Mouse (Mus musculus) layer of hippocampus, adult 11-12 months (tissue): ENCODE results near the gene Ralgapa1.
"Not testable (repeated sequence)": the region's sequence is repeated elsewhere in the genome, so short reads cannot be mapped to it uniquely, and the experiment has no call there.

Experiments used
- DNase-seq: peaks from one replicate; pipeline ENCODE4 v3.0.0; 2022; ENCODE audit warnings: low spot score

The Ralgapa1 gene

GRCm38 (mm10) chr12:55598887-55599561 is 221.9 kb downstream of the Ralgapa1 start, which contains the start of gene Insm2:
Gene Insm2 (plus strand): TSS chr12:55599427.
- no peak for DNase-seq

GRCm38 (mm10) chr12:55598537-55598886 is 222.5 kb downstream of the Ralgapa1 start:
- DNase-seq: no peak

GRCm38 (mm10) chr12:55586936-55587335 is 234.0 kb downstream of the Ralgapa1 start:
- DNase-seq: not testable (repeated sequence)

- no peak for DNase-seq
These were observed 247.2 kb downstream of the Ralgapa1 start for GRCm38 (mm10) chr12:55573794-55574193.

- DNase-seq: no peak
These were observed 247.9 kb downstream of the Ralgapa1 start for GRCm38 (mm10) chr12:55573089-55573488.

GRCm38 (mm10) chr12:55571661-55572060 is 249.3 kb downstream of the Ralgapa1 start:
- DNase-seq: no peak

GRCm38 (mm10) chr12:55571181-55571580 is 249.8 kb downstream of the Ralgapa1 start:
- DNase-seq: no peak

GRCm38 (mm10) chr12:55570646-55571045 is 250.3 kb downstream of the Ralgapa1 start:
- no peak for DNase-seq

DNA sequence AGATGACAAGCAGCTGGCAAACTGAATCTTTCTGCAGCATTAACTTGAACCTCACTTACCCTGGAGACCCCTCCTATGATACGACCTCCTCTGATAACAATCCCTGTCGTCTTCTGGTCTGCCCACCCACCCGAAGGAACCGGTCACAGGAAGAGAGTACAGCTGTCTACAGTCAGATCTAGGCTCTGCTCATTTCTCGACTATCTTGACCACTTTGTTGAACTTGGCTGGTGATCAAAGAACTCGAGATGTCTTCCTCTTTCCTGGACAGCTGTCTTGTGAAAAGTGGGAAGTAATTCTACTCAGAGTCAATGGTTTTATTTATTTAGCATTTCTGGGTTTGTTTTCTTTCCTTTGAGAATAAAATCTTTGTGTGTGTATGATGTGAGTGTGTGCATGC is 251.3 kb downstream of the Ralgapa1 start:
- no peak for DNase-seq

GRCm38 (mm10) chr12:55568466-55568865 is 252.5 kb downstream of the Ralgapa1 start:
- no peak for DNase-seq

- DNase-seq: no peak
These were observed 254.1 kb downstream of the Ralgapa1 start for GRCm38 (mm10) chr12:55566837-55567236.

DNA sequence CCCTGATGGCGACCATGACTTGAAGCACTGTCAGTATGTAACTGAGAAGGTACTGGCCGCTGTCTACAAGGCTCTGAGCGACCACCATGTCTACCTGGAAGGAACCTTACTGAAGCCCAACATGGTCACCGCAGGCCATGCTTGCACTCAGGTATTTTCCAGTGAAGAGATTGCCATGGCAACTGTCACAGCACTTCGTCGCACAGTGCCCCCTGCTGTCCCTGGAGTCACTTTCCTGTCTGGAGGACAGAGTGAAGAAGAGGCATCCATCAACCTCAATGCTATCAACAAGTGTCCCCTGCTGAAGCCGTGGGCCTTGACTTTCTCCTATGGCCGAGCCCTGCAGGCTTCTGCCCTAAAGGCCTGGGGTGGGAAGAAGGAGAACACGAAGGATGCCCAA is 255.1 kb downstream of the Ralgapa1 start:
- DNase-seq: no peak

DNA sequence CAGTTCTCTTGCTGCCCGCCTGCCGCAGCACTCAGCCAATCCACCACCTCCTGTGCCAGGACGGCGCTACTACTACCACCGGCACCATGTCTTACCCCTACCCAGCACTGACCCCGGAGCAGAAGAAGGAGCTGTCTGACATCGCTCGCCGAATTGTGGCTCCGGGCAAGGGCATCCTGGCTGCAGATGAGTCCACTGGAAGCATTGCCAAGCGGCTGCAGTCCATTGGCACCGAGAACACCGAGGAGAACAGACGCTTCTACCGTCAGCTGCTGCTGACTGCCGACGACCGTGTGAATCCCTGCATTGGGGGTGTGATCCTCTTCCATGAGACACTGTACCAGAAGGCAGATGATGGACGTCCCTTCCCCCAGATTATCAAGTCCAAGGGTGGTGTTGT is 255.8 kb downstream of the Ralgapa1 start, which contains the start of gene Aldoart2:
Gene Aldoart2, plus strand, starts transcription at position 34 of the 400 bp plus-strand sequence.
- DNase-seq: no peak

DNA sequence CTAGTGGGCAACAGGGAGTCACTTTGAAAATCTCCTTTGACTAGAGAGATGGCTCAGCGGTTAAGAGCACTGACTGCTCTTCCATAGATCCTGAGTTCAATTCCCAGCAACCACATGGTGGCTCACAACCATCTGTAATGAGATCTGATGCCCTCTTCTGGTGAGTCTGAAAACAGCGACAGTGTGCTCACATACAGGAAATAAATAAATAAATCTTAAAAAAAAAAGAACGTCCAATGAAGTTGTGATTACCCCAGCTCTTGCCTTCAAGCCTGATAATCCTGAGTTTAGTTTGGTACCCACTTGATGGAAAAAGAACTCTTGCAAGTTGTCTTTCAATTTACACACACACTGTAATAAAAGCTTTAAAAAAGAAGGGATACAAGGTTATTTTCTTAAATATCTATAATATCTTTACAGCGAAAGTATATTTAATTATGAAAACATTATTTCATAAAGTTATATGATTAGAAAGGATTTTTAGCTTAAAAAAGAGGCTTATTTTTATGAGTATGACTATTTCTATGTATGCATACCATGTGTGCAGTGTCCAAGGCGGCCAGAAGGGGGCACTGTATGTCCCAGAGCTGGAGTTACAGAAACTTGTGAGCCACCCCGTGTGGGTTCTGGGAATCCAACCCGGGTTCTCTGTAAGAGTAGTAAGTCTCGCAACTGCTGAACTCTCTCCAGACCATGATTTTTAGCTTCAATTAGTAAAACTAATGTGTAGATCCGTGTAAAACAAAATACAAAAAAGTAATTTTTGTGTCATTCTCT is 256.6 kb downstream of the Ralgapa1 start:
- no peak for DNase-seq

GRCm38 (mm10) chr12:55563742-55564141 is 257.2 kb downstream of the Ralgapa1 start:
- DNase-seq: no peak

DNA sequence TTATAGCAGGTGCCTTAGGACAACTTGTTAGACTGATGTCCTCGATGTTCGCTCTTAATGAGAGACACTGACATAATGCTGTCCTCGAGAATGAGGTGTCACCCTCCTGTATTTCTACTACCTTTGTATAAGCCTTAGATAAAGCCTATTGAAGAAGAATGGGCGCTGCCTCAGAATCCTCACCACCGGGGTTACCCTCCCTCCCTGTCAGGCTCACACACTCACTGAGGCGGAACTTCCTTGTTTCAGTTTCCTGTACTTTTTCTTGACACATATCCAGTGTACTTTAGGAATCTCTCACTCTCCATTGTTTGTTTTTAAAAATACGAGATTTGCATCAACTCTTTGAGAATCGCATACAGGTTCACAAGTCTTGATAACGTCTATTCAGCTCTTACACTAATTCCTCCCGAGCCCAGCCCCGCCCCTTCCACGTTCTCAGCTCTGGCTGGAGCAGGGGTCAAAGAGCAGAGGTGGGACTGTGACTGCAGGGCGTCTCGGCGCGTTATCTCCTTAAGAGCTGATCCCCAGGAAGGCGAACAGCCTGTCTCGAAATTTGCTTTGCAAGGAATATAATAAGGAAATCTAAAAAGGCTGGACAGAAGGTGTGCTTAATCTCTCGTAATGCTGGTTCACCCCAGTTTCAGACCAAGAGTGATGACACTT is 260.8 kb downstream of the Ralgapa1 start:
- DNase-seq: no peak

DNA sequence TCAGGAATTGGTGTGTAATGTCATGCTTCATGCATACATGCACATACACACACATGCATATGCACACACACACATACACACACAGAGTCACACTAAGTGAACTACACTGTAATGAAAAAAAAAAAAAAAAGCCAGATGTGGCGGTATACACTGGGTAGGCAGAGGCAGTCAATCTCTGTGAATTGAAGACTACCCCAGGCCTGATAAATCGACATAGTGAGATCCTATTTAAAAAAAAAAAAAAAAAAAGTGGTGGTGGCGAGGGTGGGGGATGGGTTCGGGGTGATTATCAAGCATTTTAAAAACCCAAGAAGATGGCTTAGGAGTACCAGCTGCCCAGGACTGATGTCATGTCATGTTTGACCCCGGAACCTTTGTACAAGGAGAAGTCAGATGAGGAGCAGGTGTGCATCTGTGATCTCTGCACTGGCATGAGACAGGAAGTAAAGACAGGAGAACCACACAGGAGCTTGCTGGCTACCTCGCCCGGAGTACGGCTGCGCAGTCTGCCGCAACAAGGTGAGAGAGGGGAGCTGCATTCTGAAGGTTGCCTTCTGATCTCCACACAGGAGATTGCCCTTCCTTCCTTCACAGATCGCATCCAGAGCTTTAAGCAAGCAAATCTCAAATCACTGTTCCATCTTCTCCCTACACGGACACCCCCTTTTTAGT is 261.6 kb downstream of the Ralgapa1 start:
- DNase-seq: no peak

DNA sequence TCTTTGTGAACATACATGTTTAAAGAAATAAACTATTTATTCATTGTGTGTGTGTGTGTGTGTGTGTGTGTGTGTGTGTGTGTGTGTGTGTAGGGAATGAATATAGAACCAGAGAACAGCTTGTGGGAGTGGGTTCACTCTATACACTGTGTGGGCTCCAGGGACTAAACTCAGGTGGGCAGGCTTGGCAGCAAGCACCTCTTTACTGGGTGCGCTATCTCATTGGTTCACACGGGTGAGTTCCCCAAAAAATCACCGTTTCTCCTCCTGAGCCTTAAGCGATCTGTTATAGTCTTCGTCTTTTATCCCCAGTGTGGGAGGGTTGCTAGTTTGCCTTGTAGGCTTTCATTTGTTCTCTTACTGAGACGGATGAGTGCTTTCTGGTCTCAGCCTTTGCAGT is 263.1 kb downstream of the Ralgapa1 start:
- DNase-seq: no peak

DNA sequence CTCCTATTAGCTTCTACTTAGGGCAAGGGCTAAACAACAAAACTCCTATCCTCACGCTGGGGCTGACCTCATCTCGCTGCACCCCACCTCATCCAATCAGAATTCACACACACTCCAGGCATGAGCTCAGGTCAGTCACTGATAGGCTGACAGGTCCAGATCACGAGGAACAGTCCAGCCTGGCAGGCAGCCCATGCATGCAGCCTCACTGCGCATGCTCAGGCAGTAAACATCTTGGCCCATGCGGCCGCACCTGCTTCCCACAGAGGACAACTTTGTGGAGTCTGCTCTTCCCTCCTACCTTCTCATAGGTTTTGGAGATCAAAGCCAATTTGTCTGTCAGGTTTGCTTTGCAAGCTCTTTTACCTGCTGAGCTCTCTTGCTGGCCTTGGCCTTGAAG is 266.1 kb downstream of the Ralgapa1 start:
- not testable (repeated sequence) for DNase-seq
